In the genomic region with DNA sequence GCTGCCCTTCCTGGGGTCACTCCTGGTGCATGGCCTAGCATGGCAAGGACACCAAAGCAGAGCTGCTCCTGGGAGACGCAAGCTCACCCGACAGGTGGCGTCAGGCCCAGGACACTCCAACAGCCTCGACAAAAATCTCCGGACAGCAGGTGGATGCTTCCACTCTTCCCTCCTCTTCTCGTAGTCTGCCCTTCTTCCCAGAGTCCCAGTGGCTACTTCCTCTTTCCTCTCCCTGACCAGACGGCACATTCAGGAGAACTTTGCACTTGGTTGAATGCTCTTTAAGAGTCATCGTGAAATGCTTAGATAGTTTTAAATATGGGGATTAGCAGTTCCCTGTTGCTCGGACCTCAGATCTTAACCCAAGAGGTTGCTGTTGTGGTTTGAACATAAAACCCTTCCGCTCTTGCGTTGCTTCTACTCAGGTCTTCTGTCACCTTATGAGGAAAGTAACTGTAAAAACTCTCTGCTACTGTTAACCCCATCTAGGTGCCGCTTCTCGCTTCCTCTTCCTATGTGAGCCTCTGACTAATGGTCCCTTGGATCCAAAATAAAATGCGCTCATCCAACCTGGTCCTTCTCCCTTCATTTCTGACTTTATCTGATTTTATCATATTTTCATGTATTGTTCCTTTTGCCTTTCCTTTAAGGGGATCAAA, we compare ENCODE assay signal across 23 mouse cellular contexts. TPM values are rescaled to one million over a fixed set of nuclear protein-coding genes. Genes with fewer than 3 reads are reported as not detected.
"Had no signal": no experiment of that assay in that cellular context is flagged by ENCODE, and none has a peak within 500 bp of the region (broad histone marks: within the 10 kb centered on the region; RNA-seq: fewer than 3 reads in every experiment).

No protein-coding gene starts in this region.

- DNase-seq: liver, postnatal 0 days; lung, adult 2 months; lung, postnatal 14 days; lung, postnatal 36 days; midbrain, embryonic 14.5 days; retina, postnatal 1 day; right cerebral cortex, adult 18-20 months; right cerebral cortex, postnatal 25 days; right cerebral cortex, postnatal 4 days; spleen, adult 18-20 months; thymus, adult 18-20 months; thymus, postnatal 14 days; thymus, postnatal 36 days had no signal

- H3K27ac ChIP-seq: lung, embryonic 15.5 days; macrophage; midbrain, embryonic 12.5 days; neural tube, embryonic 13.5 days; neural tube, embryonic 15.5 days had no signal

- H3K9me3 ChIP-seq: lung, embryonic 15.5 days; midbrain, embryonic 12.5 days; neural tube, embryonic 13.5 days; neural tube, embryonic 15.5 days had no signal

- H3K9ac ChIP-seq: liver, postnatal 0 days; lung, embryonic 15.5 days; midbrain, embryonic 12.5 days; neural tube, embryonic 13.5 days; neural tube, embryonic 15.5 days had no signal

- H3K4me3 ChIP-seq: lung, embryonic 15.5 days; megakaryocyte, embryonic 14.5 days; midbrain, embryonic 12.5 days; myocyte; neural tube, embryonic 13.5 days; neural tube, embryonic 15.5 days had no signal

- H3K4me2 ChIP-seq: lung, embryonic 15.5 days; midbrain, embryonic 12.5 days; neural tube, embryonic 13.5 days; neural tube, embryonic 15.5 days had no signal

- H3K27me3 ChIP-seq: lung, embryonic 15.5 days; megakaryocyte, embryonic 14.5 days; neural tube, embryonic 13.5 days; neural tube, embryonic 15.5 days had no signal

- H3K4me1 ChIP-seq: megakaryocyte, embryonic 14.5 days had no signal

- H3K36me3 ChIP-seq: lung, embryonic 15.5 days; midbrain, embryonic 12.5 days; neural tube, embryonic 13.5 days; neural tube, embryonic 15.5 days had no signal

- ATAC-seq: liver, postnatal 0 days; lung, postnatal 0 days; midbrain, embryonic 16.5 days had no signal

RNA-seq across cellular contexts. Expression of a gene that starts 46.6 kb away (rescaled TPM):
- polyA plus RNA-seq: lung, adult 2 months; macrophage; midbrain, embryonic 14.5 days; midbrain, embryonic 16.5 days; myocyte; neural tube, embryonic 13.5 days; neural tube, embryonic 15.5 days; small intestine, adult 2 months had no signal
